8 mouse cellular contexts compared by ENCODE assay signal in the genomic region with DNA sequence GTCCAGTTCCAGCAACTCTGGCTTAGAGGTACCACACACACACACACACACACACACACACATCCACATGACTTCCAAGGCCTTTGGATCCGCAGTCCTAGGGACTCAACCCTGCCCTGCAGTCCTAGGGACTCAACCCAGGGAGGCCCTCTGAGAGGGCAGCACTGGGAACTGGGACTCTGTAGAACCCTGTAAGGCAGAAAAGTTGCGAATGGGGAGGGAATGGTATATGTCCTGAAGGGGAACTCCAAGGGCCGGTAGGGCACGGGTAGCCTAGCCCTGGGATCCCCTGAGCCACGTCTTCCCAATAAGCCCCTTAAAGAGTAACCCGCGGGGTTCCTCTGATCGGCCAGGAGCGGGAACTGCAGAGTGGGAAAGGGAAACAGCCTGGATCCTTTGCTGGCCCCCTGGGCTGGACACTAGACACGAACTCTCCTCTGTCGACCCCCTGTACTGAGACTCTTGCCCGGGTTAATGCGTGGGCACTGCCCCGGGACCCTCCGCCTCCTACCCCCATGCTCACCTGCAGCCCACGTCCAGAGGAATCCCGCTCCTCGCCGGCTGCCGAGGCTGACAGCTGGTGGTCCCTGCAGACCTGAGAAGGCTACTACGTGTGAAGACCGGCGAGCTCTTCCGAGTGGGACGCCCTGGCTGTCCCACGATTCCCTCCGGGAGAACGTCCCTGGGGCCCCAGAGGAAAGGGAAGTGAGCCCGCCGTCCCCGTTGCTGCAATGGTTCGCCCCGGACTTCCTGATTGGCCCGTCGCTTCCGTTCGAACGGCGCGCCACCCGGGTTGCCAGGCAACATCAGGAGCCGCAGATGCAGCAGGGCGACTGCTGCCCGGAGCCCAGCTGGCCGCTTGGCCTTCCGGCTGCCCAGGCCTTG. TPM values are rescaled to one million over a fixed set of nuclear protein-coding genes. Genes with fewer than 3 reads are reported as not detected.
DNase-seq lines count a peak whose midpoint lies in the region; ATAC-seq and TF ChIP-seq lines count a peak whose summit lies in the region.

A gene (minus strand): TSS at position 750 of the 885 bp plus-strand sequence.

- H3K9me3 ChIP-seq in hindbrain, embryonic 16.5 days (ENCODE audit: control insufficient read depth, low read length) = no peaks in the 10 kb centered on the region

- DNase-seq in ZHBTc4 (ENCODE audit: low read depth, low spot score) = peak; percentile 83
- peak; percentile 96 for DNase-seq in gastrocnemius, adult 2 months
- peak; percentile 84 for DNase-seq in left cerebral cortex, adult 11 months (ENCODE audit: low spot score)
- peak; percentile 98 for DNase-seq in lung, postnatal 36 days
- DNase-seq in retina, embryonic 14.5 days (ENCODE audit: low spot score) = peak; percentile 92
- DNase-seq in thymus, postnatal 36 days = peak; percentile 85 to 86

- peak within 1 kb of the TSS; percentile 83 for H3K27ac ChIP-seq in gastrocnemius, adult 2 months
- H3K27ac ChIP-seq in hindbrain, embryonic 16.5 days (ENCODE audit: low read depth, low read length) = peak within 1 kb of the TSS; percentile 66

- H3K27me3 ChIP-seq in hindbrain, embryonic 16.5 days (replicated peaks; ENCODE audit: control insufficient read depth, insufficient read depth, low read length) = no peaks in the 10 kb centered on the region

- intact Hi-C loops in gastrocnemius, adult 2 months (cut with DNase I) = loop anchor here (2.0 kb wide), 1 partner anchor 15 kb away; no protein-coding TSS in a partner anchor

- peak within 1 kb of the TSS; percentile 88 for H3K4me2 ChIP-seq in hindbrain, embryonic 16.5 days (ENCODE audit: low read length)

- H3K9ac ChIP-seq in hindbrain, embryonic 16.5 days (ENCODE audit: low read depth, low read length) = peak within 1 kb of the TSS; percentile 88

- TF ChIP-seq CTCF in gastrocnemius, adult 2 months (IDR thresholded peaks at IDR 0.05) = no peak

- H3K4me3 ChIP-seq in gastrocnemius, adult 2 months = peak within 1 kb of the TSS; percentile 76
- peak within 1 kb of the TSS; percentile 78 for H3K4me3 ChIP-seq in hindbrain, embryonic 16.5 days (ENCODE audit: low read length)

- no peaks in the 10 kb centered on the region for H3K36me3 ChIP-seq in hindbrain, embryonic 16.5 days (ENCODE audit: control insufficient read depth, insufficient read depth, low read length)

- peak; percentile 91 for ATAC-seq in common myeloid progenitor, adult 5-6 weeks (replicated peaks; ENCODE audit: low read depth, poor library complexity, severe bottlenecking)
- peak; percentile 93 for ATAC-seq in hindbrain, embryonic 16.5 days

- H3K4me1 ChIP-seq in hindbrain, embryonic 16.5 days (ENCODE audit: control insufficient read depth, insufficient read depth, low read depth, low read length) = peaks cover 26% of the 10 kb centered on the region

- WGBS in hindbrain, embryonic 16.5 days = under 1% methylated on average over 46 of the region's 46 CpGs

RNA-seq across cellular contexts. Expression of the gene that starts here (rescaled TPM):
- total RNA-seq in common myeloid progenitor, adult 5-6 weeks (2017) = 3.4 and 6.7 TPM in 2 replicates
- total RNA-seq in gastrocnemius, adult 2 months (2021) = 1 to 10 TPM; 1.8 to 2.6 TPM
- polyA plus RNA-seq in hindbrain, embryonic 16.5 days (2015; fragmentation: Nextera tagmentation; extraction: Ambion mirVana) = 43.4 and 45.9 TPM in 2 replicates

Comparison
In these comparisons a context has a peak if more than half of its experiments do, and no peak if none do; other contexts are left out.
1. Peak in every context shown above with its lines: DNase-seq, ATAC-seq, H3K4me3 ChIP-seq and H3K27ac ChIP-seq.